Mouse (Mus musculus) G1E (cell line): ENCODE results near the gene Dscaml1.

Experiments used
- CTCF ChIP-seq: IDR thresholded peaks from 2 replicates; pipeline ENCODE4 v1.5.1; 2012; ENCODE audit warnings: low read depth, low read length, inconsistent platforms, mixed read lengths
- POLR2AphosphoS5 ChIP-seq: IDR thresholded peaks from 2 replicates; pipeline ENCODE4 v1.6.1; 2012; ENCODE audit warnings: low read depth, low read length, inconsistent platforms; ENCODE audit not compliant: insufficient replicate concordance

GRCm38 (mm10) chr9:45625889-45626446, 199.5 kb downstream of the Dscaml1 start:
- TF ChIP-seq CTCF (no peak), POLR2AphosphoS5 (no peak)
